Mouse (Mus musculus) limb, embryonic 11.5 days (tissue): ENCODE data around the gene Llph. TPM values are rescaled to one million over a fixed set of nuclear protein-coding genes. Genes with fewer than 3 reads are reported as not detected.
"Not testable (repeated sequence)": the region's sequence is repeated elsewhere in the genome, so short reads cannot be mapped to it uniquely, and the experiment has no call there.

Experiments used
- ATAC-seq: fragments of 200-750 bp; cut with Nextera tagmentation; 2 replicates; pipeline ENCODE4 v1.8.0; 2017; ENCODE audit warnings: low read depth; ENCODE audit not compliant: insufficient number of reproducible peaks, low FRiP score, low TSS enrichment
- DNase-seq: peaks from one replicate; pipeline ENCODE4 v3.0.0-alpha.2; 2015; ENCODE audit warnings: low spot score
- H3K27ac ChIP-seq: fragments of 300-500 bp; sonication (generic); replicated peaks from 2 replicates; pipeline ENCODE4 v1.5.1; 2014; ENCODE audit warnings: low read depth, mild to moderate bottlenecking, low read length
- H3K27me3 ChIP-seq: fragments of 300-500 bp; sonication (generic); 2 replicates; pipeline ENCODE4 v1.6.1; 2014; ENCODE audit warnings: mild to moderate bottlenecking, low read length, mixed read lengths; ENCODE audit not compliant: control insufficient read depth, insufficient read depth
- H3K36me3 ChIP-seq: fragments of 300-500 bp; sonication (generic); 2 replicates; pipeline ENCODE4 v1.6.1; 2014; ENCODE audit warnings: mild to moderate bottlenecking, low read length, moderate library complexity, mixed read lengths; ENCODE audit not compliant: control insufficient read depth, insufficient read depth
- H3K4me1 ChIP-seq: fragments of 300-500 bp; sonication (generic); 2 replicates; pipeline ENCODE4 v1.6.1; 2014; ENCODE audit warnings: low read length, mixed read lengths; ENCODE audit not compliant: control insufficient read depth, insufficient read depth
- H3K4me2 ChIP-seq: fragments of 300-500 bp; sonication (generic); 2 replicates; pipeline ENCODE4 v1.6.1; 2014; ENCODE audit warnings: low read depth, mild to moderate bottlenecking, moderate library complexity; ENCODE audit not compliant: severe bottlenecking
- H3K4me3 ChIP-seq: fragments of 300-500 bp; sonication (generic); 2 replicates; pipeline ENCODE4 v1.5.1; 2014; ENCODE audit warnings: low read depth, low read length
- H3K9ac ChIP-seq: fragments of 300-500 bp; sonication (generic); 2 replicates; pipeline ENCODE4 v1.6.1; 2014; ENCODE audit warnings: mild to moderate bottlenecking, low read length
- H3K9me3 ChIP-seq: fragments of 300-500 bp; sonication (generic); 2 replicates; pipeline ENCODE4 v1.6.1; 2016; ENCODE audit warnings: low read length; ENCODE audit not compliant: control insufficient read depth
- WGBS: fragments of 180-500 bp; shearing (Covaris S2); extraction: QIAGEN DNeasy Blood & Tissue Kit; methylation state at CpG from one replicate; pipeline ENCODE4 v1.1.7; 2014; 5-methylcytosine and 5-hydroxymethylcytosine counted together
- polyA plus RNA-seq: library from polyadenylated mRNA; unstranded; fragments of >200 nt; fragmentation: Nextera tagmentation; extraction: Ambion mirVana; gene quantifications from 2 replicates; pipeline ENCODE4 v1.2.1, GENCODE M21; 2014

Gene Llph
- polyA plus RNA-seq, 1 experiment from 2014 or later: 64.1 TPM

GRCm38 (mm10) chr10:120209539-120209925 is 17.3 kb upstream of the Llph start:
- peak overlapping the region; percentile 92; the same call in 1 of the 2 replicates for H3K4me3 ChIP-seq
- ATAC-seq: no peak
- H3K9ac ChIP-seq: no peak overlapping the region
- 0 out of 2 replicates have a peak, but pooled peaks cover 2% of the 10 kb centered on the region for H3K4me1 ChIP-seq
- no peaks in the 10 kb centered on the region for H3K27me3 ChIP-seq
- H3K27ac ChIP-seq: no peak overlapping the region
- no peak for DNase-seq
- H3K4me2 ChIP-seq: peak overlapping the region; percentile 76; the same call in 1 of the 2 replicates
- H3K9me3 ChIP-seq: no peaks in the 10 kb centered on the region
- 74% methylated on average over 6 of the region's 6 CpGs for WGBS
- H3K36me3 ChIP-seq: no peaks in the 10 kb centered on the region

GRCm38 (mm10) chr10:120210096-120210495 is 16.8 kb upstream of the Llph start:
- Histone ChIP-seq H3K4me3 (no peak overlapping the region), H3K4me2 (no peak overlapping the region), H3K4me1 (0 out of 2 replicates have a peak, but pooled peaks cover 2% of the 10 kb centered on the region), H3K9me3 (no peaks in the 10 kb centered on the region), H3K27me3 (no peaks in the 10 kb centered on the region), H3K36me3 (no peaks in the 10 kb centered on the region), H3K27ac (no peak overlapping the region), H3K9ac (no peak overlapping the region)
- ATAC-seq (no peak), DNase-seq (no peak)
- WGBS: 95% methylated on average over 3 of the region's 3 CpGs

GRCm38 (mm10) chr10:120217099-120217498 is 9.8 kb upstream of the Llph start:
- H3K4me1 ChIP-seq, H3K9me3 ChIP-seq, H3K36me3 ChIP-seq, H3K27me3 ChIP-seq, DNase-seq, H3K4me2 ChIP-seq, H3K9ac ChIP-seq, ATAC-seq, H3K4me3 ChIP-seq, H3K27ac ChIP-seq: not testable (repeated sequence)
- WGBS: 80% methylated on average over 1 of the region's 1 CpGs

- DNase-seq (no peak), ATAC-seq (no peak)
- H3K36me3 ChIP-seq: 0 out of 2 replicates have a peak, but pooled peaks cover 2% of the 10 kb centered on the region
- no peaks in the 10 kb centered on the region for H3K9me3 ChIP-seq
- no peaks in the 10 kb centered on the region for H3K4me1 ChIP-seq
- no peak overlapping the region for H3K4me2 ChIP-seq
- WGBS: 90% methylated on average over 10 of the region's 10 CpGs
- no peak overlapping the region for H3K9ac ChIP-seq
- H3K27ac ChIP-seq: no peak overlapping the region
- H3K4me3 ChIP-seq: no peak overlapping the region
- H3K27me3 ChIP-seq: no peaks in the 10 kb centered on the region
Observed at GRCm38 (mm10) chr10:120218996-120219395, 7.9 kb upstream of the Llph start.

GRCm38 (mm10) chr10:120219578-120220359 is 7.1 kb upstream of the Llph start:
- H3K27me3 ChIP-seq: no peaks in the 10 kb centered on the region
- 87% methylated on average over 14 of the region's 14 CpGs for WGBS
- no peaks in the 10 kb centered on the region for H3K4me1 ChIP-seq
- no peak overlapping the region for H3K27ac ChIP-seq
- H3K9me3 ChIP-seq: no peaks in the 10 kb centered on the region
- no peak for DNase-seq
- no peak for ATAC-seq
- 0 out of 2 replicates have a peak, but pooled peaks cover 2% of the 10 kb centered on the region for H3K36me3 ChIP-seq
- no peak overlapping the region for H3K4me3 ChIP-seq
- H3K9ac ChIP-seq: no peak overlapping the region
- H3K4me2 ChIP-seq: no peak overlapping the region

GRCm38 (mm10) chr10:120220776-120221175 is 6.1 kb upstream of the Llph start:
- H3K27me3 ChIP-seq: no peaks in the 10 kb centered on the region
- 0 out of 2 replicates have a peak, but pooled peaks cover 2% of the 10 kb centered on the region for H3K36me3 ChIP-seq
- ATAC-seq: no peak
- H3K9ac ChIP-seq: no peak overlapping the region
- H3K4me1 ChIP-seq: no peaks in the 10 kb centered on the region
- H3K9me3 ChIP-seq: no peaks in the 10 kb centered on the region
- DNase-seq: no peak
- H3K27ac ChIP-seq: no peak overlapping the region
- H3K4me3 ChIP-seq: no peak overlapping the region
- H3K4me2 ChIP-seq: no peak overlapping the region
- 83% methylated on average over 7 of the region's 7 CpGs for WGBS

- DNase-seq: peak; percentile 84
- H3K4me3 ChIP-seq: no peak overlapping the region
- H3K27ac ChIP-seq: no peak overlapping the region
- H3K4me1 ChIP-seq: no peaks in the 10 kb centered on the region
- H3K36me3 ChIP-seq: peaks cover 13% of the 10 kb centered on the region
- no peaks in the 10 kb centered on the region for H3K27me3 ChIP-seq
- H3K4me2 ChIP-seq: no peak overlapping the region
- 30% methylated on average over 5 of the region's 5 CpGs for WGBS
- H3K9ac ChIP-seq: no peak overlapping the region
- ATAC-seq: no peak
- no peaks in the 10 kb centered on the region for H3K9me3 ChIP-seq
Observed at GRCm38 (mm10) chr10:120231718-120232117, 4.8 kb downstream of the Llph start.

GRCm38 (mm10) chr10:120233655-120234367 is 6.9 kb downstream of the Llph start:
- Histone ChIP-seq H3K27ac (no peak overlapping the region), H3K27me3 (no peaks in the 10 kb centered on the region), H3K4me1 (peaks cover 4% of the 10 kb centered on the region), H3K36me3 (peaks cover 10% of the 10 kb centered on the region), H3K4me3 (no peak overlapping the region), H3K9me3 (no peaks in the 10 kb centered on the region), H3K4me2 (peak overlapping the region; percentile 16; the same call in 1 of the 2 replicates), H3K9ac (no peak overlapping the region)
- DNase-seq (peak; percentile 86), ATAC-seq (0 out of 2 replicates have a peak, but pooled peaks have one; percentile 24)
- WGBS: 29% methylated on average over 18 of the region's 18 CpGs
